Mouse (Mus musculus) cerebellum, adult 9-10 months (tissue): ENCODE results near the gene Tedc2.

Source experiments
- DNase-seq: peaks from one replicate; pipeline ENCODE4 v3.0.0; 2022

The Tedc2 gene

DNA sequence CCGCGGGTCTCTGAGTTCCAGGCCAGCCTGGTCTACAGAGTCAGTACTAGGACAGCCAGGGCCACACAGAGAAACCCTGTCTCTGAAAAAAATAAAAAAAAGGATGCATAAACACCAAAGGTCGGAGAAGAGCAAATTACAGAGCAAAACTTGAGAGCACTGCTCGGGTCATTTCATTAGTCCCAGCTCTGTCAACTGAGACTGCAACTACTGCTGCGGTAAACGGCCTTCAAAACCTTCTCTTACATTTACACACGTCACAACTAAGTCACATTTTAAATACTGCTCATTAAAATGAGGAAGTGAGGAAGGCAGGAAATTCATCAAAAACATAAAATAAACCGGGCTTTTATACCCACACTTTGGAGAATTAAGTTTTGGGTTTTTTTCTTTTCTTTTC, 27.8 kb downstream of the Tedc2 start:
- no peak for DNase-seq

DNA sequence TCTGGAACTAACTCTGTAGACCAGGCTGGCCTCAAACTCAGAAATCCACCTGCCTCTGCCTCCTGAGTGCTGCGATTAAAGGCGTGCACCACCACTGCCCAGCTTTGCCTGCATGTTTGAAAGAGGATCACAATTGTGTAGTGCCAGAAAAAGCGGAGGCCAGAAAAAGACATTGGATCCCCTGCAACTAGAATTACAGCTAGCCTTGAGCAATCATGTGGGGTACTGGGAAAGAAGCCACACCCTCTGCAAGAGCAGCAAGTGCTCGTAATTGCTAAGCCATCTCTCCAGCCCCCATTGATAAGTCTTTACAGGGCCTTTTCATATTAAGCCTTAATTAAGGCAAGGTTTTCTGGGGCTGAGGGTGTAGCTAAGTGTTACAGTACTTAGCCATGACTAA, 29.2 kb downstream of the Tedc2 start:
- no peak for DNase-seq

DNA sequence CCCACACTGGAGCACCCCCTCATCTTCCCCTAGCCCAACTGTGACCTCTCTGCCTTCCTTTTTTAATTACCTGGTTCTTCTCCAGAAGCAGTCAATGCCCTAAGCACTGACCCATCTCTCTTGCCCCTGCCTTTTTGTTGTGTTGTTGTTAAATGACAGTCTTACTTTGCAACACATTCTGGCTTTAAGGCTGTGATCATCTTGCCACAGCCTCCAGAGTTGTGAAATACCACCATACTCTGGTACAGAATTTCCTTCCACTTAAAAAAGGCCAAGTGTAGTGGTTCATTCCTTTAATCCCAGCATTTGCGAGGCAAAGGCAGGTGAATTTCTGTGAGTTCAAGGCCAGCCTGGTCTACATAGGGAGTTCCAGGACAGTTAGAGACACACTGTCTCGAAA, 29.7 kb downstream of the Tedc2 start:
- DNase-seq: no peak

DNA sequence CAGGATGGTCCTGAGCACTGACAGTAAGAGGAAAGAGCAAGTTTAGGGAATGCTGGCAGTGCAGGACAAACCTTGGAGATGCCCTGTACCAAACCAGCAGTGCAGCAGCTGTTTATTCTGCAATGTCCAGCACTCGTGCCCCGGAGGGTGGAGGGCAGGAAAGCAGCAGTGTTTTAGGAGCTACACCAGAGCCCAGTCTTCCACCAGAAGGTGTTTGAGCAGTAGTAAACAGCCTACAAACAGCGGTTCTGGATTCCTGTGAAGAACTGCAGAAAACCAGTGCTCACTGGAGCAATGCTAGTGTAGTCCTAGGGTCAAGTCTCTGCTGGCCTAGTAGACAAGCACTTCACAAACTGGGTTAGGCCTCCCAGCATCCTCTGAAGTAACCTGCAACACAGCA, 46.4 kb downstream of the Tedc2 start:
- DNase-seq: no peak

DNA sequence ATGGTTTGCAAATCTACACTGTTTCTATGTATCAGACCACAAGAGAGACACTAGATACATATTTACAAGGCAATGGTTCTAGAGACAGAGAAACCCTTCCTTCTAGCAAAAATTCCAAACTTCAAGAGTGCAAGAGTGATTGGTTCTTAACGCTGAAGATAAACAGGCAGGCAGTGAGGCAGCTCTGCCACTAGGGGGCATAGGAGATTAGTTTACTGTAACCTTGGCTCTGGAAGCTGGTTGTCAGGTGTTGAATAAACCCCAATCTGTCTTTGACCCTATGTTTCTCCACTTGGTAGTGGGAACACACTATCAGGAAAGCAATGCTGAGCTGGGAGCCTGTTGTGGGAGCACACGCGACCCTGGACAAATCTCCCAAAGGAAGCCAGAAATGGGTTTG, 47.2 kb downstream of the Tedc2 start:
- DNase-seq: peak; percentile 86

DNA sequence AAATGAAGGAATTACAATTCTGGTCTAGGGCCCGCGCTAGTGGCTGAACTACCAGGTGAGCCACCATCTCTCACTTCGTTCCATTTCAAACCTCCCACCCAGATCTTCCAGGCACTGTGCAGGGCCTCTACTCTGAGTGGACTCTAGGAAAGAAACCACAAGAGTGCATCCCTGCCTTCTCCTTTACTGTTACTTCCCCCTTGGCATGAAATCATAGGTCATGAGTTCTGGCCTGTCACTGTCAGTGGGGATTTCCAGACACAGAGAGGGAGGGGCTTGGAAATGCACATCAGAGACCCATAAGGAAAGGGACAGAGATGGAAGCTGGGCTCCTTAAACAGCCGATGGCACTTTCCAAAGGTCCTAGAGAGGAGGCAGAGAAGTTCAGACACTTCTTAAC, 48.9 kb downstream of the Tedc2 start:
- DNase-seq: no peak

DNA sequence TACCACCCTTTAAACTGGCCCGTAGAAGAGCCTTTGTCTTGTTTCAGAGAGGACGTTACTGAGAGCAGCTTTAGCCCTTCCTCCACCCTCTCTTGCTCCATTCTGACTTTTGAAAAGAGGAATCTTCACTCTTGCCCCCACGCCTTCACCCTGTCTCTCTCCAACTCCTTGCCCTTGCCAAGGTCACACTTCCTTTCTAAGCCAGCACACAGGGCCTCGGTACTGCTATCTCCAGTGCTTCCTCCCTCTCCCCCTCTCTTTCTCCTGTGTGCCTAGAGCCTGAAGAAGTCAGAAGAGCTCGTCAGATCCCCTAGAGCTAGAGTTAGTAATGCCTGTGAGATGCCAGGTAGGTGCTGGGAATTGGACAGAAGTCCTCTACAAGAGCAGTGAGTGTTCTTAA, 49.9 kb downstream of the Tedc2 start:
- no peak for DNase-seq

DNA sequence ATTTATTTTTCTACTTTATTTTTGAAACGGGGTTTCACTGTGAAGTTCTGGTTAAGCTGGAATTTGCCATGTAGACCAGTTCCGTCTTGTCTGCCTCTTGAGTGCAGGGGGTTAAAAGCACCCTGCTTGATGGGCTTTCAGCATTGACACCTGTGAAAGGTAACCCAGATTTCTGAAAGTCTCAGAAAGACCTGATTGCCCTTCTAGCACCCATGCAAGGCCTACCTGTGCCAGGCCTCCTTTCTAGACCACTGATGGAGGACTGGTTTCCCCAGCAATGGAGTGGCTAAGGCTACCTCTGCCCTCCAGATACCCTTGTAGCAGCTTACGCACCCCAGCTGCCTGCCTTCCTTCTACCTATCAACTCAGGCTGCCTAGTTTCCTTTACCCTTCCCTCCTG, 50.5 kb downstream of the Tedc2 start:
- DNase-seq: no peak

DNA sequence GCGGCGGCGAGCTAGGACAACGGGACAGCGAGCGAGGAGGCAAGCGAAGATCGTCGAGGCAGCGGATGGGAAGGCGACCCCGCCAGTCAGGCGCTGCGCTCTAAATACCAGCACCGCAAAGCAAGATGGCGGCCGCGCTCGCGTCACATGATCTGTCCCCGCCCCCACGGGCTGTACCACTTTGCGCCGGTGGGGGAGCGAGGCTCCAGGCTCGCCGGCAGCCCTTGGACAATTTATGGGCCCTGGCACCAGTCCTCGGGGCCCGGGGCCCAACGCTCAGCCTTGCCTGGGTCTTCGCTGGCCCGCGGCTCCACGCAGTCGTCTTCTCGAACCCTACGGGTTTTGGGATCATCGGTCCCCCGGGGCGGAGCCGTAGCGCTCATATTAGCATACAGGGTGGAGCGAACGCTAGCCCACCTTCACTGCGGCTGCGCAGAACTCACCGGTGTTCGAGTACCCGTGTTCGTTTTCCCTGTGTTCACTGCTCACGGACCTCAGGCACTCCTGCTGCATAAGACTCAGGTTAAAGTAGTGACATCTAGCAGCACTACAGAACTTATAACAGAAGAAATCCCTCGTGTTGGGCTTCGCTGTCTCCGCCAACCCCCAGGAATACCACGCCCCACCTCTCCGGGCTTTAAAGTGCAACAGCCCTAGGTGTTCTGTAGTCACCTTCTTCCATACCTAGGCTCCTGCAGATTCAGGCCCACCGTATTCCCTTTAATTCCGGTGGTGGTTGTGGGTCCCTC, 51.2 kb downstream of the Tedc2 start, which contains the start of gene Atp6v0c:
Atp6v0c (minus strand) TSS at position 386 of the 749 bp plus-strand sequence.
- peak; percentile 98 for DNase-seq

DNA sequence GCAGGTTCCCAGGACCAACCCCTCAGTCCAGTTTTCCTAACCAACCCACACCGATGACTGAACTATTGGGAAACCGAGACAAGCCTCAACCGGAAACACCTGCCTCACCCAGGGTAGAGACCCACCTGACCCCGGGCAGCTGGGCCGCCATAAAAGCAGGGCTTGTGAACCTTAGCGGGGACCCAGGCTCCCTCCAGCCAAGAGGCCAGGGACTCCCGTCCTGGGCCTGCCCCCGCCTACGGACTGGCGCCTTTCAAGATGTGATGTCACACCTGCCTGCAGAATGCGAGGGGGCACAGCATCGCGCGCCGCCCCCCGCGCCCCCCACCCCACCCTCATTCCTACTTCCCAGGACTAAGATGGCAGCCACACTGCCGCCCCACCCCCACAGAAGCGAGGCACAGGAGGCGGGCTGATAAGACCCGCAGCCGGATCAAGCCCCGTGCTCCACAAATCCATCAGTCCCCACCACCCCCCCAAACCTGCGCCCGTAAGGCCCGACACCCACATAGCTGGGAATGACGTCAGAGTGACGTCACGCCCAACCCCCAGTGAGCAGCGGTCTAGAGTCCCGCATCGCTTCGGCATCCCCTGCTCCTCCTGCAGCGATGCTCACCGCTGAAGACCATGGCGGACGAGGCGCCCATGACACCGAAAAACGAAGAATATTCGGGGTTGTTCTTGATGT, 51.9 kb downstream of the Tedc2 start:
- peak; percentile 85 for DNase-seq

DNA sequence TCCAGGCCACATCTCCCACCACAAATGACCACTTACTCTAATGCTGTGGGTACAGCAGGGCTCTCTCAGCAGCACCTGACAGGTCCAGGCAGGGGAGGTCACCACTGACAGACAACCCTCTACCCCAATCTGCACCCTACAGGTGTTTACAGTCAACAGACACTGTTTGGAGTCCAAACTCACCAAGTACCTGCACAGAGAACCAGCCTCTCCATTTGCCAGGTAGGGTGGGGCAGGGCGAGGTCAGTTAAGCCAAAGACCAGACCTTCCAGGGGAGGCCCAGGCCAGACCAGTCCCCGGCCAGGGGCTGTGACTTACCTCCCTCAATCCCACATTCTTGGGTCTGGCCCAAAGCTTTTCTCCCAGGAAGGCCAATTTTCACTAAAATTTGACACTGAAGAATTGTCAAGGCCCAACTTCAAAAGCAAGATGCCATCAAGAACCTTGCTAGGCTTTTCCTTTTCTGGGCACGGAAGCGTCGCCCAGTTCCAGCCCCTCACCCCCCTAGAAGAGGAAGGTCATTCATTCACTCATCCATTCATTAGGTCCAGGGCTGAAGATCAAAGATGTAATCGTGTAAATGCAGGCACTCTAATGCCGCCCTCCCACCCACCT, 52.7 kb downstream of the Tedc2 start:
- no peak for DNase-seq

DNA sequence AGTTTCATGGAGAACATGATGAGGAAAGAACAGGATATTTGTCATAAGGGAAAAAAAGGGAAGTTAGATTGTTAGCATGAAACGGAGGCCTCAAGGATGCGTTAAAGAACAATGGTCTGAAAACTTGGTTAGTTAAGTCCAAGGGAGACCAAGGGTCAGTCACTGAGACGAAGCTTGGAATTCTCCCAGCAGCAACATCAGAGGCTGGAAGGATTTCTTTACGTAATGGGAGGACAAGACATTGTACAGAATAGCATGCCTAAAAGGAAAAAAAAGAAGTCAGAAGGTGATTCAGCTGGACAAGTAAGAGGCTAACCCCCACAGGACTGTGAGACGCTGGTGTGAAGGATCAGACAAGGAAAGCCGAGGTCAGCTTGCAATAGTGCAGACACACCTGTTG, 53.5 kb downstream of the Tedc2 start:
- no peak for DNase-seq
